Mouse (Mus musculus) cortical plate, adult 2 months (tissue): Measurements from ENCODE around the gene Ppil1. TPM values are rescaled to one million over a fixed set of nuclear protein-coding genes. Genes with fewer than 3 reads are reported as not detected.
"Not testable (repeated sequence)": the region's sequence is repeated elsewhere in the genome, so short reads cannot be mapped to it uniquely, and the experiment has no call there.

ENCODE experiments used
- H3K27ac ChIP-seq: fragments of 200-500 bp; 2 replicates; pipeline ENCODE4 v1.5.1; 2012; ENCODE audit warnings: low read length, control low read depth, inconsistent platforms; ENCODE audit not compliant: insufficient read depth
- H3K4me1 ChIP-seq: fragments of 200-500 bp; 2 replicates; pipeline ENCODE4 v1.6.1; 2011; ENCODE audit warnings: low read length; ENCODE audit not compliant: control insufficient read depth, insufficient read depth
- H3K4me3 ChIP-seq: fragments of 200-500 bp; 2 replicates; pipeline ENCODE4 v1.5.1; 2011; ENCODE audit warnings: mild to moderate bottlenecking, low read length, control low read depth; ENCODE audit not compliant: insufficient read depth
- CTCF ChIP-seq: fragments of 200-500 bp; IDR thresholded peaks from 2 replicates; pipeline ENCODE4 v1.5.1; 2011; ENCODE audit warnings: mild to moderate bottlenecking, control low read depth, low read length; ENCODE audit not compliant: insufficient read depth; ENCODE audit errors: extremely low read depth
- POLR2A ChIP-seq: fragments of 200-500 bp; IDR thresholded peaks from 2 replicates; pipeline ENCODE4 v1.6.1; 2011; ENCODE audit warnings: mild to moderate bottlenecking, low read length, control low read depth; ENCODE audit not compliant: insufficient read depth; ENCODE audit errors: extremely low read depth
- polyA plus RNA-seq: library from polyadenylated mRNA; depleted of rRNA; stranded (reverse); fragments of >200 nt; gene quantifications from 2 replicates; pipeline ENCODE4 v1.2.3, GENCODE M21; 2012

Gene Ppil1
- polyA plus RNA-seq, 1 experiment, result 22.3 TPM

- TF ChIP-seq POLR2A (no peak), CTCF (no peak)
- H3K27ac ChIP-seq, result no peak overlapping the region
- H3K4me3 ChIP-seq, result no peak overlapping the region
- no peaks in the 10 kb centered on the region for H3K4me1 ChIP-seq
Observed at GRCm38 (mm10) chr17:29257001-29257511, 6.9 kb downstream of the Ppil1 start.

- no peak overlapping the region for H3K4me3 ChIP-seq
- H3K27ac ChIP-seq, result no peak overlapping the region
- TF ChIP-seq CTCF (no peak), POLR2A (no peak)
- no peaks in the 10 kb centered on the region for H3K4me1 ChIP-seq
Observed at GRCm38 (mm10) chr17:29256507-29256906, 7.5 kb downstream of the Ppil1 start.

GRCm38 (mm10) chr17:29254784-29255183, 9.2 kb downstream of the Ppil1 start:
- H3K4me3 ChIP-seq, H3K27ac ChIP-seq, H3K4me1 ChIP-seq: not testable (repeated sequence)

GRCm38 (mm10) chr17:29253684-29254083, 10.3 kb downstream of the Ppil1 start:
- TF ChIP-seq CTCF (no peak), POLR2A (no peak)
- Histone ChIP-seq H3K27ac (no peak overlapping the region), H3K4me3 (no peak overlapping the region), H3K4me1 (no peaks in the 10 kb centered on the region)

- no peak overlapping the region for H3K4me3 ChIP-seq
- H3K4me1 ChIP-seq, result no peaks in the 10 kb centered on the region; the same call in 1 of the 2 replicates
- TF ChIP-seq POLR2A, result no peak
- TF ChIP-seq CTCF, result no peak
- no peak overlapping the region for H3K27ac ChIP-seq
Observed at GRCm38 (mm10) chr17:29253236-29253635, 10.8 kb downstream of the Ppil1 start.

DNA sequence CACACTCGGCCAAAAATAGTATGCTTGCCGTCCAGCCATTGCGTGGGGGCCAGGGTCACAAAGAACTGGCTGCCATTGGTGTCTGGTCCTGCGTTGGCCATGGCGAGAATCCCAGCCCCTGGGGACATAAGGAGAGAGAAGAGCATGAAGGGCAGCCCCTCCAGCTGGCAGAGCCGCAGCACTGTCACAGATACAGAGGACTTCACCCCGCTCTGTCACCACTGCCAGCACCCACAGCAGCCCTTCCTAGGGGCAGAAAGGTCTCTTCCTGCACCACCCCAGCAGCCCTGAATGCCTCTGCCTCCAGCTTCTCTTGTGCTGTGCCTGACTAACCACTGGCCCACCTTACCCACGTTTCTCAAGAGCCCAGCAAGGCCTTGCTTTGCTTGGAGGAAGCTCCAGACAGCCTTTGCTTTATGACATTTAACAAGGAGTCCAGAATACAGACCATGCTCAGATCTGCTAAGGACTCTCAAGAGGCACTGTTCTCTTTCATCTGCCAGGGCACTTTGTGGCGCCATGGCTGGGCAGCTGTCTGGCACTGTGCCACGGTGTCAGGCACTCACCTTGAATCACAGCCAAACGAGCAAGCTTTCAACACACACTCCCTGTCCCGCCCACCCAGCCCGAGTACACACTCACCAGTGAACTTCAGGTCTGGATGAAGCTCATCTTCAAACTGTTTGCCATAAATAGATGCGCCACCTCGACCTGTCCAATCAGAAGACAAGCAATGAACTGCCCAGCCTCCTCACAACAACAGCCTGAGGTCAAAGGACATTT, 12.2 kb downstream of the Ppil1 start:
- no peak for TF ChIP-seq POLR2A
- TF ChIP-seq CTCF, result no peak
- no peak overlapping the region for H3K4me3 ChIP-seq
- H3K27ac ChIP-seq, result no peak overlapping the region
- no peaks in the 10 kb centered on the region; the same call in 1 of the 2 replicates for H3K4me1 ChIP-seq

DNA sequence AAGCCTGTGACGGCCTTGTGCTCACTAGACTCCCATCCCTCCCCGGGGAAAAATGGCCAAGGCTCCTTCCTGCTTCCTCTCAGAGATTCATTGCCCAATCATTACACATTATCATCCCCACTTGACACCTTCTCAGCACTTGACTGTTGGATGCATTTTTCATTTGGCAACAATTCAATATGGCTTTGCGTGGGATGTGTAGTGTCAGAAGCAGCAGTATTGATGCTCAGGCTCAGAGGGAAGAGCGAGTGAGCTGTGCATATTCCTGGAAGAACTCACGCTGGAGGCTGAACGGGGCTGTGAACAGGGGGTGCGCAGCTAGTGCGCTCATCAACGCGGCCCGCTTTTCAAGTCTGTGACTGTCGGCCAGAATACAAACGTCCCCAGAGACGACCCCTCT, 13.0 kb downstream of the Ppil1 start:
- not testable (repeated sequence) for H3K4me3 ChIP-seq, H3K4me1 ChIP-seq, H3K27ac ChIP-seq

GRCm38 (mm10) chr17:29249512-29249911, 14.5 kb downstream of the Ppil1 start:
- H3K27ac ChIP-seq, result no peak overlapping the region
- TF ChIP-seq CTCF (peak; percentile 30; the same call in 1 of the 2 replicates), POLR2A (no peak)
- no peak overlapping the region for H3K4me3 ChIP-seq
- H3K4me1 ChIP-seq, result no peaks in the 10 kb centered on the region; the same call in 1 of the 2 replicates

DNA sequence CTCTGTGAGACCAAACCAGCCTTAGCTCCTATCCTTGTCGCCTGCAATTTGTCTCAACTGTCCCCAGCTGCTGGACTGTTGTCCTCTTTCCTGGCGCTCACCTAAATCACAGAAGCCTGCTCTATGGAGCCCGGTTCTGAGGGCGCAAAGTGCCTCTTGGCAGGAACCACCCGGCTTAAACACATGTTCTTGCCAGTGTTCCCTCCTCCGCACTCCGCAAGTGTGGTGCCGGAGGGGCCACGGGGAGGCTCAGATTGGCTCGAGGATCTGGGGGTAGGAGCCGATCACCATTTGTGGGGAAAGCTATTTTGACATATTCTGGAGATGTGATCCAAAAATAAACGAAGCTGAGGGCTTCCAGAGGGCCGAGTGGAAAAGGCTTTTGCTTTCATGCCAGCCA, 16.1 kb downstream of the Ppil1 start:
- TF ChIP-seq CTCF, result no peak
- no peak for TF ChIP-seq POLR2A
- H3K4me3 ChIP-seq, result no peak overlapping the region
- H3K4me1 ChIP-seq, result no peaks in the 10 kb centered on the region; the same call in 1 of the 2 replicates
- no peak overlapping the region for H3K27ac ChIP-seq

- Histone ChIP-seq H3K4me1 (no peaks in the 10 kb centered on the region; the same call in 1 of the 2 replicates), H3K4me3 (no peak overlapping the region), H3K27ac (no peak overlapping the region)
- no peak for TF ChIP-seq POLR2A
- TF ChIP-seq CTCF, result peak; percentile 88
Observed at GRCm38 (mm10) chr17:29246602-29247001, 17.4 kb downstream of the Ppil1 start.

GRCm38 (mm10) chr17:29245725-29246124, 18.3 kb downstream of the Ppil1 start:
- H3K4me1 ChIP-seq, result no peaks in the 10 kb centered on the region; the same call in 1 of the 2 replicates
- no peak overlapping the region for H3K27ac ChIP-seq
- TF ChIP-seq CTCF, result no peak
- TF ChIP-seq POLR2A, result no peak
- no peak overlapping the region for H3K4me3 ChIP-seq
